In the genomic region with DNA sequence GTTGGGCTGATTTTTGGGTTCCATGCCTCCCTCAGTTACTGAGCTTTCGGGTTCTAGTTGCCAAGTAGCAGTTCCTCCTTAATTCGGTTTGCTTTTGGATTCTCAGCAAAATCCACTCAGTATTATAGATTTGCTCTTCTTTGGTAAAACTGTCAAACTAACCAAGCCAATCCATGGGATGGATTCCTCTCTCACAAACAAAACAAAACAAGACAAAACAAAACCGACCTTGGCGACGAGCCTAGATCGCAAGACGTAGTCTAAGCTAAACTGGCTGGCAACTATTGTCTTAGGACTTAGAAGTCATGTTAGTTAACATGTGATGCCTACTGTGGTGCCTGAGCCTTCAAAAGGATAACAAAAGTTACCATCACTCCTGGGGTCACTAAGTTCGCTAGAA, we compare ENCODE assay signal across 7 mouse cellular contexts. TPM values are rescaled to one million over a fixed set of nuclear protein-coding genes. Genes with fewer than 3 reads are reported as not detected.
DNase-seq lines count a peak whose midpoint lies in the region; ATAC-seq and TF ChIP-seq lines count a peak whose summit lies in the region.

No protein-coding gene starts in this region.

- no peak for TF ChIP-seq POLR2A in olfactory bulb, adult 2 months (IDR thresholded peaks at IDR 0.05; ENCODE audit: insufficient read depth, low read depth, low read length)

- no peak for ATAC-seq in lung, embryonic 14.5 days (ENCODE audit: insufficient read depth)
- ATAC-seq in limb, embryonic 12.5 days (ENCODE audit: insufficient number of reproducible peaks, insufficient read depth, low FRiP score, low TSS enrichment, low read depth): no peak

- no peaks in the 10 kb centered on the region for H3K9me3 ChIP-seq in lung, embryonic 14.5 days (ENCODE audit: low read depth, low read length)
- H3K9me3 ChIP-seq in forebrain, embryonic 10.5 days: no peaks in the 10 kb centered on the region
- no peaks in the 10 kb centered on the region for H3K9me3 ChIP-seq in limb, embryonic 12.5 days

- H3K4me2 ChIP-seq in lung, embryonic 14.5 days: peak overlapping the region; percentile 66
- peak overlapping the region; percentile 63 for H3K4me2 ChIP-seq in limb, embryonic 12.5 days

- H3K4me3 ChIP-seq in lung, embryonic 14.5 days (ENCODE audit: low read depth, low read length): peak overlapping the region; percentile 66
- H3K4me3 ChIP-seq in forebrain, embryonic 10.5 days: peak overlapping the region; percentile 61
- H3K4me3 ChIP-seq in limb, embryonic 12.5 days (replicated peaks): peak overlapping the region; percentile 59
- H3K4me3 ChIP-seq in olfactory bulb, adult 2 months (ENCODE audit: insufficient read depth, low read depth, low read length): peak overlapping the region; percentile 65

- DNase-seq in lung, embryonic 14.5 days: no peak
- DNase-seq in lung, postnatal 25 days (ENCODE audit: low spot score): no peak
- DNase-seq in forebrain, embryonic 10.5 days (ENCODE audit: extremely low spot score, low spot score): no peak
- no peak for DNase-seq in adrenal gland, postnatal 36 days
- DNase-seq in right cerebral cortex, postnatal 36 days (ENCODE audit: low spot score in 2 of 2): no peak

- no peaks in the 10 kb centered on the region for H3K27me3 ChIP-seq in lung, embryonic 14.5 days (ENCODE audit: insufficient read depth, low read length)
- no peaks in the 10 kb centered on the region for H3K27me3 ChIP-seq in forebrain, embryonic 10.5 days (ENCODE audit: poor library complexity, severe bottlenecking)
- no peaks in the 10 kb centered on the region for H3K27me3 ChIP-seq in limb, embryonic 12.5 days

- H3K27ac ChIP-seq in lung, embryonic 14.5 days (ENCODE audit: low read depth): peak overlapping the region; percentile 95
- peak overlapping the region; percentile 93 for H3K27ac ChIP-seq in forebrain, embryonic 10.5 days
- peak overlapping the region; percentile 93 for H3K27ac ChIP-seq in limb, embryonic 12.5 days
- H3K27ac ChIP-seq in olfactory bulb, adult 2 months (ENCODE audit: insufficient read depth, low read depth, low read length): peak overlapping the region; percentile 94

- 75% methylated on average over 8 of the region's 8 CpGs for WGBS in lung, embryonic 14.5 days
- 83% methylated on average over 8 of the region's 8 CpGs for WGBS in forebrain, embryonic 10.5 days
- 82% methylated on average over 8 of the region's 8 CpGs for WGBS in limb, embryonic 12.5 days
- 73% methylated on average over 8 of the region's 8 CpGs for WGBS in olfactory bulb, adult 2 months

- H3K9ac ChIP-seq in lung, embryonic 14.5 days: no peak overlapping the region
- no peak overlapping the region for H3K9ac ChIP-seq in limb, embryonic 12.5 days (replicated peaks)

- TF ChIP-seq CTCF in lung, embryonic 14.5 days (IDR thresholded peaks at IDR 0.05; ENCODE audit: low read depth): no peak
- no peak for TF ChIP-seq CTCF in olfactory bulb, adult 2 months (IDR thresholded peaks at IDR 0.05; ENCODE audit: insufficient read depth, low read depth, low read length)

- no peaks in the 10 kb centered on the region for H3K36me3 ChIP-seq in lung, embryonic 14.5 days (ENCODE audit: insufficient read depth)
- 0 out of 2 replicates have a peak, but pooled peaks cover 4% of the 10 kb centered on the region for H3K36me3 ChIP-seq in forebrain, embryonic 10.5 days (replicated peaks)
- peaks cover 11% of the 10 kb centered on the region for H3K36me3 ChIP-seq in limb, embryonic 12.5 days

- peaks cover 10% of the 10 kb centered on the region for H3K4me1 ChIP-seq in lung, embryonic 14.5 days (ENCODE audit: insufficient read depth)
- peaks cover 35% of the 10 kb centered on the region for H3K4me1 ChIP-seq in forebrain, embryonic 10.5 days
- peaks cover 25% of the 10 kb centered on the region for H3K4me1 ChIP-seq in limb, embryonic 12.5 days (replicated peaks)
- peaks cover 5% of the 10 kb centered on the region; the same call in 1 of the 2 replicates for H3K4me1 ChIP-seq in olfactory bulb, adult 2 months (ENCODE audit: control insufficient read depth, insufficient read depth, low read length)

RNA-seq across cellular contexts. Expression of a gene that starts 2.1 kb away (rescaled TPM):
- 8.3 and 9.4 TPM in 2 replicates for polyA plus RNA-seq in lung, embryonic 14.5 days (2014; fragmentation: Nextera tagmentation; extraction: Ambion mirVana)
- 9.5 and 11.0 TPM in 2 replicates for polyA plus RNA-seq in forebrain, embryonic 10.5 days (2016; fragmentation: Nextera tagmentation; extraction: Ambion mirVana)
- 9.7 and 10.7 TPM in 2 replicates for polyA plus RNA-seq in limb, embryonic 12.5 days (2016; fragmentation: Nextera tagmentation; extraction: Ambion mirVana)
- not detected in 2 replicates for polyA plus RNA-seq in olfactory bulb, adult 2 months (2012; ENCODE audit: insufficient read depth, insufficient read length, low replicate concordance, missing spikeins)
- 1 to 10 TPM; 4.3 to 6.0 TPM for total RNA-seq in adrenal gland, postnatal 36 days (2021)

RNA-seq across cellular contexts. Expression of a gene that starts 14.1 kb away (rescaled TPM):
- polyA plus RNA-seq in lung, embryonic 14.5 days (2014; fragmentation: Nextera tagmentation; extraction: Ambion mirVana): 374 and 393 TPM in 2 replicates
- 478 and 497 TPM in 2 replicates for polyA plus RNA-seq in forebrain, embryonic 10.5 days (2016; fragmentation: Nextera tagmentation; extraction: Ambion mirVana)
- 410 and 432 TPM in 2 replicates for polyA plus RNA-seq in limb, embryonic 12.5 days (2016; fragmentation: Nextera tagmentation; extraction: Ambion mirVana)
- not detected in 2 replicates for polyA plus RNA-seq in olfactory bulb, adult 2 months (2012; ENCODE audit: insufficient read depth, insufficient read length, low replicate concordance, missing spikeins)
- total RNA-seq in adrenal gland, postnatal 36 days (2021): 100 to 1,000 TPM; 347 to 407 TPM

RNA-seq across cellular contexts. Expression of a gene that starts 17.5 kb away (rescaled TPM):
- polyA plus RNA-seq in lung, embryonic 14.5 days (2014; fragmentation: Nextera tagmentation; extraction: Ambion mirVana): not detected in 2 replicates
- polyA plus RNA-seq in forebrain, embryonic 10.5 days (2016; fragmentation: Nextera tagmentation; extraction: Ambion mirVana): 0.05 and 0.12 TPM in 2 replicates
- polyA plus RNA-seq in limb, embryonic 12.5 days (2016; fragmentation: Nextera tagmentation; extraction: Ambion mirVana): 0.06 and 0.29 TPM in 2 replicates
- not detected in 2 replicates for polyA plus RNA-seq in olfactory bulb, adult 2 months (2012; ENCODE audit: insufficient read depth, insufficient read length, low replicate concordance, missing spikeins)
- not detected for total RNA-seq in adrenal gland, postnatal 36 days (2021)

RNA-seq across cellular contexts. Expression of a gene that starts 26.3 kb away (rescaled TPM):
- 37.8 and 43.6 TPM in 2 replicates for polyA plus RNA-seq in lung, embryonic 14.5 days (2014; fragmentation: Nextera tagmentation; extraction: Ambion mirVana)
- 79.1 and 98.7 TPM in 2 replicates for polyA plus RNA-seq in forebrain, embryonic 10.5 days (2016; fragmentation: Nextera tagmentation; extraction: Ambion mirVana)
- 68.9 and 72.2 TPM in 2 replicates for polyA plus RNA-seq in limb, embryonic 12.5 days (2016; fragmentation: Nextera tagmentation; extraction: Ambion mirVana)
- not detected in 2 replicates for polyA plus RNA-seq in olfactory bulb, adult 2 months (2012; ENCODE audit: insufficient read depth, insufficient read length, low replicate concordance, missing spikeins)
- 10 to 100 TPM; 17.5 to 24.8 TPM for total RNA-seq in adrenal gland, postnatal 36 days (2021)

RNA-seq across cellular contexts. Expression of a gene that starts 37.1 kb away (rescaled TPM):
- not detected in 2 replicates for polyA plus RNA-seq in lung, embryonic 14.5 days (2014; fragmentation: Nextera tagmentation; extraction: Ambion mirVana)
- polyA plus RNA-seq in forebrain, embryonic 10.5 days (2016; fragmentation: Nextera tagmentation; extraction: Ambion mirVana): not detected in 2 replicates
- not detected in 2 replicates for polyA plus RNA-seq in limb, embryonic 12.5 days (2016; fragmentation: Nextera tagmentation; extraction: Ambion mirVana)
- not detected in 2 replicates for polyA plus RNA-seq in olfactory bulb, adult 2 months (2012; ENCODE audit: insufficient read depth, insufficient read length, low replicate concordance, missing spikeins)
- not detected for total RNA-seq in adrenal gland, postnatal 36 days (2021)

Comparison
In these comparisons a context has a peak if more than half of its experiments do, and no peak if none do; other contexts are left out.
1. RNA of a gene that starts 14.1 kb away (polyA plus RNA-seq): 478 to 497 TPM in forebrain, embryonic 10.5 days, 410 to 432 TPM in limb, embryonic 12.5 days and 374 to 393 TPM in lung, embryonic 14.5 days; not detected in olfactory bulb, adult 2 months; every median in the first group is over 100 times any median in the second.
2. Peak in every context shown above with its lines, with median percentiles within 50 percentile points of each other: H3K27ac ChIP-seq and H3K4me3 ChIP-seq.